Mouse (Mus musculus) embryonic stem cell, embryonic (primary cell): ENCODE results near the gene Vezt.

Experiments
- CTCF ChIA-PET, 4 experiments: fragments of 300-600 bp in 2 of 4; fragments of 350-600 bp in 2 of 4; sonication (Branson Sonifier 250); formaldehyde crosslinking; loops; one replicate each; lab custom pipeline; 2022; ENCODE audit warnings: inconsistent platforms in 2 of 4; lab: Charles Lee
- POLR2A ChIA-PET, 4 experiments: fragments of 300-600 bp in 2 of 4; fragments of 350-600 bp in 2 of 4; sonication (Branson Sonifier 250); formaldehyde crosslinking; loops; one replicate each; lab custom pipeline; 2022; ENCODE audit warnings: antibody characterized with exemption in 4 of 4, inconsistent platforms in 1 of 4; lab: Charles Lee

Vezt gene

GRCm38 (mm10) chr10:94035658-94036374 lies at the start of gene Vezt, which contains the start of gene Fgd6:
Vezt (minus strand) TSS chr10:94035817.
Fgd6 (plus strand) TSS chr10:94036001.
- CTCF ChIA-PET = interaction anchor here in 3 of 4 experiments (0.5 to 2.1 kb wide), 22 partner anchors 8 to 1575 kb away, joined by 3 to 19 read pairs (median 4); partner anchors contain the start of gene Ndufa12 (in 1 of the 3)
- POLR2A ChIA-PET = interaction anchor here (0.5 to 3.1 kb wide), 57 partner anchors 8 to 1214 kb away, joined by 3 to 21 read pairs (median 4); partner anchors contain the start of genes Lta4h (in 1 of the 4) and Ndufa12 (in 1 of the 4)

GRCm38 (mm10) chr10:94082040-94082734 lies 46.6 kb upstream of the Vezt start:
- ChIA-PET CTCF (no interaction called here), POLR2A (interaction anchor here in 1 of 4 experiments (1.0 kb wide), 1 partner anchor 47 kb away, joined by 3 read pairs; the partner anchor contains the start of genes Fgd6 and Vezt)

GRCm38 (mm10) chr10:94080740-94081139 lies 45.1 kb upstream of the Vezt start:
- ChIA-PET CTCF (no interaction called here), POLR2A (no interaction called here)

GRCm38 (mm10) chr10:94076966-94077825 lies 41.6 kb upstream of the Vezt start:
- CTCF ChIA-PET = interaction anchor here in 3 of 4 experiments (0.5 to 0.7 kb wide), 3 partner anchors 16 to 610 kb away, joined by 3 read pairs; no protein-coding TSS in a partner anchor
- POLR2A ChIA-PET = interaction anchor here in 2 of 4 experiments (1.0 to 1.9 kb wide), 2 partner anchors 9 to 13 kb away, joined by 4 to 5 read pairs; no protein-coding TSS in a partner anchor

- POLR2A ChIA-PET = interaction anchor here in 3 of 4 experiments (0.6 to 1.4 kb wide), 5 partner anchors 14 to 37 kb away, joined by 3 to 5 read pairs (median 3); partner anchors contain the start of genes Fgd6 (in 1 of the 3) and Vezt (in 1 of the 3)
- CTCF ChIA-PET = interaction anchor here in 1 of 4 experiments (0.6 kb wide), 2 partner anchors 24 to 218 kb away, joined by 3 read pairs; no protein-coding TSS in a partner anchor
Observed at GRCm38 (mm10) chr10:94072916-94073465, 37.4 kb upstream of the Vezt start.

GRCm38 (mm10) chr10:94072261-94072915 lies 36.8 kb upstream of the Vezt start:
- ChIA-PET CTCF (interaction anchor here in 1 of 4 experiments (0.6 kb wide), 2 partner anchors 25 to 218 kb away, joined by 3 read pairs; no protein-coding TSS in a partner anchor), POLR2A (interaction anchor here in 3 of 4 experiments (0.6 to 1.4 kb wide), 5 partner anchors 13 to 36 kb away, joined by 3 to 5 read pairs (median 3); partner anchors contain the start of genes Fgd6 (in 1 of the 3) and Vezt (in 1 of the 3))

GRCm38 (mm10) chr10:94071641-94072040 lies 36.0 kb upstream of the Vezt start:
- CTCF ChIA-PET = no interaction called here
- POLR2A ChIA-PET = interaction anchor here in 2 of 4 experiments (0.5 to 1.4 kb wide), 2 partner anchors 13 to 27 kb away, joined by 3 read pairs; no protein-coding TSS in a partner anchor

GRCm38 (mm10) chr10:94068701-94069100 lies 33.1 kb upstream of the Vezt start:
- ChIA-PET POLR2A (interaction anchor here in 1 of 4 experiments (1.3 kb wide), 1 partner anchor 19 kb away, joined by 3 read pairs; no protein-coding TSS in a partner anchor), CTCF (interaction anchor here in 2 of 4 experiments (0.6 to 0.7 kb wide), 4 partner anchors 33 to 528 kb away, joined by 3 read pairs; partner anchors contain the start of genes Fgd6 (in 1 of the 2) and Vezt (in 1 of the 2))

GRCm38 (mm10) chr10:94066896-94067295 lies 31.3 kb upstream of the Vezt start:
- CTCF ChIA-PET = no interaction called here
- POLR2A ChIA-PET = no interaction called here

GRCm38 (mm10) chr10:94062357-94062756 lies 26.7 kb upstream of the Vezt start:
- CTCF ChIA-PET = no interaction called here
- POLR2A ChIA-PET = no interaction called here

- CTCF ChIA-PET = no interaction called here
- POLR2A ChIA-PET = no interaction called here
Observed at GRCm38 (mm10) chr10:94060190-94060589, 24.6 kb upstream of the Vezt start.

GRCm38 (mm10) chr10:94059618-94060055 lies 24.0 kb upstream of the Vezt start:
- ChIA-PET CTCF (interaction anchor here in 1 of 4 experiments (0.6 kb wide), 1 partner anchor 105 kb away, joined by 3 read pairs; no protein-coding TSS in a partner anchor), POLR2A (no interaction called here)

- ChIA-PET CTCF (interaction anchor here in 1 of 4 experiments (0.6 kb wide), 1 partner anchor 23 kb away, joined by 4 read pairs; no protein-coding TSS in a partner anchor), POLR2A (interaction anchor here in 1 of 4 experiments (1.1 kb wide), 1 partner anchor 37 kb away, joined by 3 read pairs; no protein-coding TSS in a partner anchor)
Observed at GRCm38 (mm10) chr10:94056487-94056886, 20.9 kb upstream of the Vezt start.

- POLR2A ChIA-PET = interaction anchor here in 1 of 4 experiments (1.1 kb wide), 1 partner anchor 16 kb away, joined by 3 read pairs; no protein-coding TSS in a partner anchor
- CTCF ChIA-PET = no interaction called here
Observed at GRCm38 (mm10) chr10:94050736-94051135, 15.1 kb upstream of the Vezt start.

GRCm38 (mm10) chr10:94049121-94049520 lies 13.5 kb upstream of the Vezt start:
- ChIA-PET CTCF (interaction anchor here in 1 of 4 experiments (1.0 kb wide), 1 partner anchor 8 kb away, joined by 3 read pairs; no protein-coding TSS in a partner anchor), POLR2A (interaction anchor here (0.6 to 1.2 kb wide), 5 partner anchors 8 to 20 kb away, joined by 3 to 7 read pairs (median 3); partner anchors contain the start of genes Fgd6 (in 2 of the 4) and Vezt (in 1 of the 4))
